Mouse (Mus musculus): ENCODE results near the gene Myoz2. TPM values are rescaled to one million over a fixed set of nuclear protein-coding genes. Genes with fewer than 3 reads are reported as not detected.

Gene Myoz2
- polyA plus RNA-seq, 1 experiment from 2014 or later: 166 TPM

- Histone ChIP-seq H3K9me3 (no peaks in the 10 kb centered on the region), H3K36me3 (peaks cover 36% of the 10 kb centered on the region), H3K27me3 (replicated peaks) (no peaks in the 10 kb centered on the region), H3K27ac (replicated peaks) (0 out of 2 replicates have a peak overlapping the region, but pooled peaks have one; percentile 2), H3K4me2 (no peak overlapping the region), H3K9ac (no peak overlapping the region), H3K4me1 (peaks cover 3% of the 10 kb centered on the region), H3K4me3 (no peak overlapping the region)
- no peak for ATAC-seq (ENCODE audit: extremely low read depth, insufficient number of reproducible peaks, low FRiP score, low TSS enrichment)
- WGBS: 62% methylated on average over 10 of the region's 10 CpGs
Observed at GRCm38 (mm10) chr3:123007386-123007785, 27.4 kb downstream of the Myoz2 start.

DNA sequence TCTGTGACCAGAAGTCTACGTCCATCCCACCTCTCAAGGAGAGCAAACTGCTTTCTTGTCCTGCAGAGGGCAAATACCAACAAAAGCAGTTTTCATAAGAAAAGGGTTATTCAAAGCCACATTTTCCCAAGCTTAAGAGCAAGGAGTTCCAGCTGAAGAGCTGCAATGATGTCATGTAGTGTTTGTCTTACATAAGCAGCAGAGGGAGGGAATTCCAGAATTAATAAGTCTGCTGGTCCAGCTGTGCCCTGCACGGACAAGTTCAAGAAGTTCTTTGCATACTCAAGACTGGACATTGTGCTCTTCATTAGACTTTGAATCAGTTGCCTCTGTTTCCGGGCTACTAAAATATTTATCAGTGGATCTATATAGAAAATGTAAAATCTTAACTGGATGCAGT is 33.8 kb downstream of the Myoz2 start:
- H3K4me3 ChIP-seq: no peak overlapping the region
- H3K27me3 ChIP-seq (replicated peaks): no peaks in the 10 kb centered on the region
- peaks cover 21% of the 10 kb centered on the region for H3K36me3 ChIP-seq
- H3K9me3 ChIP-seq: no peaks in the 10 kb centered on the region
- no peak overlapping the region for H3K27ac ChIP-seq (replicated peaks)
- H3K4me1 ChIP-seq: peaks cover 6% of the 10 kb centered on the region
- no peak overlapping the region for H3K9ac ChIP-seq
- WGBS: 69% methylated on average over 3 of the region's 3 CpGs
- H3K4me2 ChIP-seq: no peak overlapping the region
- no peak for ATAC-seq (ENCODE audit: extremely low read depth, insufficient number of reproducible peaks, low FRiP score, low TSS enrichment)

DNA sequence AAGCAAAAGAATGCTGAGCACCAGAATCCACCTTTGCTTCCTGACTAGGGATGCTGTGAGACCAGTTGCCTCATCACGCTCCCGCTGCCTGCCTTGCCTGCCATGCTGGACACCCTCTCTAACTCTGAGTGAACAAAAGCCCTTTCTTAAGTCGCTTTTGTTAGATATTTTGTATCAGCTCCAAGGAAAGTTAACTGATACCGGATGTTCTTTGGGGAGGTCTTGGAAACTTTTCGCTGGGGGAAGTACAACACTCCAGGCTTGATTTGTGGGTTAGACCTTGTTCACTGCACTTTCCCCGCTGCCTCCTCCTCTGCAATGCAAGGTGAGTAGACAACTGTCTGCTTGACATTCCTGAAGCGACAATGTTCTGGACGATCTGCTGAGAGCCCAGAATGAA is 36.3 kb downstream of the Myoz2 start:
- Histone ChIP-seq H3K9ac (no peak overlapping the region), H3K4me2 (no peak overlapping the region), H3K9me3 (0 out of 2 replicates have a peak, but pooled peaks cover 5% of the 10 kb centered on the region), H3K27me3 (replicated peaks) (no peaks in the 10 kb centered on the region), H3K36me3 (peaks cover 12% of the 10 kb centered on the region), H3K4me1 (peaks cover 6% of the 10 kb centered on the region), H3K27ac (replicated peaks) (no peak overlapping the region), H3K4me3 (no peak overlapping the region)
- no peak for ATAC-seq (ENCODE audit: extremely low read depth, insufficient number of reproducible peaks, low FRiP score, low TSS enrichment)
- 62% methylated on average over 8 of the region's 8 CpGs for WGBS

GRCm38 (mm10) chr3:122996968-122997367 is 37.8 kb downstream of the Myoz2 start:
- H3K4me1 ChIP-seq: no peaks in the 10 kb centered on the region
- no peak overlapping the region for H3K4me3 ChIP-seq
- 0 out of 2 replicates have a peak, but pooled peaks cover 5% of the 10 kb centered on the region for H3K9me3 ChIP-seq
- peaks cover 12% of the 10 kb centered on the region for H3K36me3 ChIP-seq
- H3K27me3 ChIP-seq (replicated peaks): no peaks in the 10 kb centered on the region
- no peak overlapping the region for H3K9ac ChIP-seq
- no peak overlapping the region for H3K4me2 ChIP-seq
- WGBS: 61% methylated on average over 1 of the region's 1 CpGs
- no peak overlapping the region for H3K27ac ChIP-seq (replicated peaks)
- ATAC-seq (ENCODE audit: extremely low read depth, insufficient number of reproducible peaks, low FRiP score, low TSS enrichment): no peak

DNA sequence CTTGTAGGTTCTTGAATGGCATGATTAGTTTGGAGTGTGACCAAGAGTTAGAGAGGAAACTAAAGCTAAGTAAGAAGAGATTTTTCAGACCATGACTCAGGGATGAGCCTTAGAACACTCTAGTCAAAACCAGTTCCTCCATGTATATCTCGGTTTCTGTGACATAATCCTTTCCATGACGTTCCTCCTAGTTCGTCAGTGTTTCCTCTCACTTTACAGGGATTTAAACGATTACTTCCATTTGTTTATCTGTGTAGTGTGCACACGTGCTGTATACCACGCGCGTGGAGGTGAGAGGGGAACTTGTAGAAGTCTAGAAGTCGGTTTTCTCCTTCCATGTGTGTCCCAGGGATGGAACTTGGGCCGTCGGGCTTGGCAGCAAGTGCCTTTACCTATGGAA is 47.9 kb downstream of the Myoz2 start:
- Histone ChIP-seq H3K9me3 (no peaks in the 10 kb centered on the region), H3K36me3 (no peaks in the 10 kb centered on the region), H3K27me3 (replicated peaks) (no peaks in the 10 kb centered on the region), H3K4me2 (no peak overlapping the region), H3K4me1 (peaks cover 40% of the 10 kb centered on the region), H3K9ac (no peak overlapping the region), H3K27ac (replicated peaks) (peak overlapping the region; percentile 97), H3K4me3 (no peak overlapping the region)
- 67% methylated on average over 11 of the region's 11 CpGs for WGBS
- no peak for ATAC-seq (ENCODE audit: extremely low read depth, insufficient number of reproducible peaks, low FRiP score, low TSS enrichment)

- no peaks in the 10 kb centered on the region for H3K9me3 ChIP-seq
- no peak overlapping the region for H3K4me3 ChIP-seq
- H3K4me2 ChIP-seq: peak overlapping the region; percentile 88; the same call in 1 of the 2 replicates
- H3K4me1 ChIP-seq: peaks cover 40% of the 10 kb centered on the region
- H3K9ac ChIP-seq: no peak overlapping the region
- H3K27ac ChIP-seq (replicated peaks): peak overlapping the region; percentile 97
- no peaks in the 10 kb centered on the region for H3K36me3 ChIP-seq
- WGBS: 11% methylated on average over 1 of the region's 1 CpGs
- no peaks in the 10 kb centered on the region for H3K27me3 ChIP-seq (replicated peaks)
- no peak for ATAC-seq (ENCODE audit: extremely low read depth, insufficient number of reproducible peaks, low FRiP score, low TSS enrichment)
Observed at GRCm38 (mm10) chr3:122986386-122986785, 48.4 kb downstream of the Myoz2 start.

- Histone ChIP-seq H3K4me2 (peak overlapping the region; percentile 88), H3K9me3 (no peaks in the 10 kb centered on the region), H3K9ac (peak overlapping the region; percentile 95), H3K36me3 (no peaks in the 10 kb centered on the region), H3K4me1 (peaks cover 39% of the 10 kb centered on the region), H3K27ac (replicated peaks) (peak overlapping the region; percentile 97), H3K27me3 (replicated peaks) (no peaks in the 10 kb centered on the region), H3K4me3 (peak overlapping the region; percentile 87)
- 16% methylated on average over 13 of the region's 13 CpGs for WGBS
- no peak for ATAC-seq (ENCODE audit: extremely low read depth, insufficient number of reproducible peaks, low FRiP score, low TSS enrichment)
Observed at GRCm38 (mm10) chr3:122985183-122985944, 49.5 kb downstream of the Myoz2 start.

DNA sequence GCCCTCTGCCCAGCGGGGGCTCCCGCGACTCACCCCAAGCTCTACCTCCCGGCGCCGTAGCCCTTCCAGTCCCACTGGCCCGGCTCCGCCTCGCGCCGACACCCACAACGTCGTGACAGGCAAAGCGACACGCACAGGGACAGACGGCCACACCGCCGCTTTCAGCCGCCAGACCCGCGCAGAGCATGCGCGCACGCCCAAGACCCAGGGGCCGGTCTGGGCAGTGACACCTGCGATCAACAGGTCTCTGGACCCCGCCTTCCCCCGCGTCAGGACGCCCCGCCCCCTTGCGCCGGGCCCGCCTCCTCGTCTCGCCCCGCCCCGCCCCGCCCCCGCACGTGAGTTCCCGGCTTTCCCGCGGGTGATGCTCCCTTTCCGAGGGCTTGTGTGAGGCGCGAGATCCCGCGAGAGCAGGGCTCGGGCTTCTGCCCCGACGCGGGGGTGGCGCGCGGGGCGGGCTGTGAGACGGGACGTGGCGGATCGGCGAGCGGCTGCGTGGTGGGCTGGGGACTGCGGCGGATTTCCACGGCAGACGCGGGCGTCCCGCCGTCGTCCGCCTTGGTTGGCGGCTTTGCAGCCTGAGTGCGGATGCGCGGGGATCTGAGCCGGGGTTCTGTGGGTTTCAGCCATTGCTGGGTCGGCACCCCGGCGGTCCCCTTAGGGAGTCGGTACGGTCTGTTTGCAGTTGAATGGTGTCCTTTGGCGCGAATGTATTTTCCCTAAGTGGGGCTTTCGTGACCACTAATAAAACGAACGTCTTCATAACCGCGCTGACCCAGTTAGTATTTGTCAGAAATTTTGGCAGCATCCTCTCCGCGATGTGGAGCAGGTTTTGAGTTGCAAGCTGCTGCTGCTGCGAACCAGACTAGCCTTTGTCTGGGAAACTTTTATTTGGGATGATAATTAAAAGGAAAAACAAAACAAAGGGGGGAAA is 50.3 kb downstream of the Myoz2 start, which contains the start of gene Usp53:
Usp53 (minus strand) TSS at position 262 of the 934 bp plus-strand sequence.
- Histone ChIP-seq H3K27ac (replicated peaks) (peak within 1 kb of the TSS; percentile 97), H3K4me1 (peaks cover 32% of the 10 kb centered on the region), H3K4me2 (peak within 1 kb of the TSS; percentile 88), H3K36me3 (no peaks in the 10 kb centered on the region), H3K27me3 (replicated peaks) (no peaks in the 10 kb centered on the region), H3K9ac (peak within 1 kb of the TSS; percentile 95), H3K4me3 (peak within 1 kb of the TSS; percentile 87), H3K9me3 (no peaks in the 10 kb centered on the region)
- under 1% methylated on average over 70 of the region's 94 CpGs for WGBS
- peak; percentile 99 for ATAC-seq (ENCODE audit: extremely low read depth, insufficient number of reproducible peaks, low FRiP score, low TSS enrichment)

- Histone ChIP-seq H3K4me3 (peak overlapping the region; percentile 87), H3K4me2 (peak overlapping the region; percentile 88), H3K27me3 (replicated peaks) (no peaks in the 10 kb centered on the region), H3K27ac (replicated peaks) (peak overlapping the region; percentile 97), H3K9ac (peak overlapping the region; percentile 92), H3K36me3 (peaks cover 4% of the 10 kb centered on the region; the same call in 1 of the 2 replicates), H3K4me1 (peaks cover 32% of the 10 kb centered on the region), H3K9me3 (no peaks in the 10 kb centered on the region)
- ATAC-seq (ENCODE audit: extremely low read depth, insufficient number of reproducible peaks, low FRiP score, low TSS enrichment): no peak
- whole genome bisulfite sequencing: under 1% methylated on average over 30 of the region's 30 CpGs
Observed at GRCm38 (mm10) chr3:122983849-122984248, 51.0 kb downstream of the Myoz2 start.

GRCm38 (mm10) chr3:122975964-122976363 is 58.9 kb downstream of the Myoz2 start:
- Histone ChIP-seq H3K4me2 (no peak overlapping the region), H3K4me3 (no peak overlapping the region), H3K4me1 (peaks cover 30% of the 10 kb centered on the region), H3K9me3 (no peaks in the 10 kb centered on the region), H3K27ac (replicated peaks) (no peak overlapping the region), H3K9ac (no peak overlapping the region), H3K27me3 (replicated peaks) (no peaks in the 10 kb centered on the region), H3K36me3 (peaks cover 6% of the 10 kb centered on the region; the same call in 1 of the 2 replicates)
- 92% methylated on average over 1 of the region's 1 CpGs for WGBS
- ATAC-seq (ENCODE audit: extremely low read depth, insufficient number of reproducible peaks, low FRiP score, low TSS enrichment): no peak

DNA sequence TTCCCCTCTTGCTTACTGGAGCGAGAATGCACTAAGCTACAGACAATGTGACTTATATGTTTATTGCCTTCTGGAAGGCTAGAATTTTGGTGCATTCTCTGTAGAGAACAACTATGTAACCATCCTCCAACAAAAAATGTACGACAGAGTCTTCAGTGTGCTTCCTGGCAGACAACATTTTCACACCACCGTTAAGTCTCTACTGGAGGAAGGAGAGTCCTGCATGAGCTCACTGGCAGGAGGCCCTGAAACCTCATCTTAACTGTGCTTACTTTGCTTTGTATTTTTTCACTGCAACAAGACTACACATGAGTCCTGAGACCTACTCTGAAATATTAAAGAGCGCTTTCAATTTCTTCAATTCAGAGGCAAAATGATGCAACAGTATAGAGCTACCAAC is 59.5 kb downstream of the Myoz2 start:
- Histone ChIP-seq H3K36me3 (peaks cover 6% of the 10 kb centered on the region; the same call in 1 of the 2 replicates), H3K27ac (replicated peaks) (no peak overlapping the region), H3K4me3 (no peak overlapping the region), H3K4me1 (peaks cover 30% of the 10 kb centered on the region), H3K4me2 (no peak overlapping the region), H3K27me3 (replicated peaks) (no peaks in the 10 kb centered on the region), H3K9me3 (no peaks in the 10 kb centered on the region), H3K9ac (no peak overlapping the region)
- WGBS: 71% methylated on average over 4 of the region's 4 CpGs
- ATAC-seq (ENCODE audit: extremely low read depth, insufficient number of reproducible peaks, low FRiP score, low TSS enrichment): no peak

Data from heart, embryonic 13.5 days (tissue).